Mouse (Mus musculus): ENCODE measurements around the gene Slc25a42. TPM values are rescaled to one million over a fixed set of nuclear protein-coding genes. Genes with fewer than 3 reads are reported as not detected.

Gene Slc25a42
- polyA plus RNA-seq, 1 experiment from 2014 or later: 3.5 TPM

DNA sequence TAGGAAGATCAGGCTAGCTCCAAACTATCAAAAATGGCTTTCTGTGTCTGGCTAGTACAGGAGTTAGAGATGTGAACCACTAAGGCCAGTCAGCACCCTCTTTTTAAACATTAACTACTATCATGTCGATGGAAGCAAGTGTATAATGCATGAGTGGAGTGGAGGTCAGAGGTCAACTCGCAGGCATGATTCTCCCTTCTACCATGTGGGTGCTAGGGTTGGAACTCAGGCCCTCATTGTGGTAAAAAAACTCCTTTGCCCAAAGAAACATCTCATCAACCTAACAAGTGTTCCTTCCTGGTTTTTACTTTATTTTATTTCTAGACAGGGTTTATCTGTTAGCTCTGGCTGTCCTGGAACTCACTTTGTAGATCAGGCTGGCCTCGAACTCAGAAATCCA is 41.4 kb downstream of the Slc25a42 start:
- no peaks in the 10 kb centered on the region for H3K9me3 ChIP-seq (replicated peaks)
- no peak for ATAC-seq (ENCODE audit: low read depth)
- H3K27me3 ChIP-seq: peaks cover 8% of the 10 kb centered on the region
- H3K27ac ChIP-seq: no peak overlapping the region
- WGBS (ENCODE audit: insufficient replicate concordance): 56% methylated on average over 3 of the region's 3 CpGs
- no peak overlapping the region for H3K4me3 ChIP-seq (replicated peaks)
- H3K9ac ChIP-seq: no peak overlapping the region
- DNase-seq: no peak
- H3K36me3 ChIP-seq: peaks cover 6% of the 10 kb centered on the region; the same call in 1 of the 2 replicates
- peaks cover 65% of the 10 kb centered on the region for H3K4me1 ChIP-seq (replicated peaks)
- no peak overlapping the region for H3K4me2 ChIP-seq

DNA sequence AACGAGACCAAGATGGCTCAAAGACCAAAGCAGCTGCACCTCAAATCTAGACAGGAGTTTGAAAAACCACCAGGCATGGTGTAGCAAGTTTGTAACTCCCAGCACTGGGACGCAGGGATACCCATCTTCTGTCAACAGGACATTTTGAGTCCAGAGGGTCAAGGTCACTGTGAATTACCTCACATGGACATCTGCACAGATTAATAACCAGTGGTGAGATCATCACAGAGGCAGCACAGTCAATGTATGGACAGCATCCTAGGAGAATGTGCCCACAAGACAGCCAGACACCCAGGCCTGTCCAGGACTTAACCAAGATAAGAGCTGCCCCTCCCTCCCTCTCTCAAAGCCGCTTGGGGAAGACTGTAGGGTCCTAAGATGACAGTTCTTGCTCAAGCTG is 42.0 kb downstream of the Slc25a42 start:
- H3K27ac ChIP-seq: no peak overlapping the region

DNA sequence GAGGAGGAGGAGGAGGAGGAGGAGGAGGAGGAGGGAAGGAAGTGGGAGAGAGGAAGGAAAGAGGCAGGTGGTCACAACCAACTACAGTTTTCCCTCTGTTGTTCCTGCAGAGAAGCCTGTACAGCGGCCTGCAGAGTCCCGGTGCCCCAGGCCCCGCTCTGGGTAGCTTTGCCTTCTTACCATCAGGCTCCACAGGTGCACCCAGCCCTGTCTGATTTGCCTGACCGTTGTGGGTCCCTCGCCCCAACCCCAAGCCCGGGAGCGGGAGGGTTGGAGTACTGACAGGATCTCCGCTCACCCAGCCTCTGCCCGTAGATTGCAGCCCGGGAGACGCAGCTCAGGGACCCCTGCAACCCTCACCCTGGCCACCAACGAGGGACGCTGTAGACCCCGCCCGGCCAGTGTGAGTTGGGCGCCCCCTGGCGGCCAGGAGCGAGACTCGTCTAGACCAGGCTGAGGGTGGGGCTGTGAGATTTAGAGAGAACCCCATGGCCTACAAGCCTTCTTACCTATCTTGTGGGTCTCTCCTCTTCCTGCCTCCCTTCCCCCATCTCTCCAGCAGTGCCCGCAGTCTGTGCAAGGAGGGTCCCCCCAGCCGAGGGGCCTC is 45.5 kb downstream of the Slc25a42 start:
- ATAC-seq (ENCODE audit: low read depth) (peak; percentile 56), DNase-seq (peak; percentile 51)
- Histone ChIP-seq H3K9me3 (replicated peaks) (no peaks in the 10 kb centered on the region), H3K27ac (no peak overlapping the region), H3K4me2 (peak overlapping the region; percentile 50), H3K36me3 (no peaks in the 10 kb centered on the region), H3K4me1 (replicated peaks) (peaks cover 45% of the 10 kb centered on the region), H3K4me3 (replicated peaks) (0 out of 2 replicates have a peak overlapping the region, but pooled peaks have one; percentile 25), H3K9ac (no peak overlapping the region), H3K27me3 (peaks cover 29% of the 10 kb centered on the region)
- 1% methylated on average over 21 of the region's 21 CpGs for WGBS (ENCODE audit: insufficient replicate concordance)

More for the DNA sequence above, 42.0 kb downstream of the Slc25a42 start:
- Histone ChIP-seq H3K4me2 (no peak overlapping the region), H3K27me3 (peaks cover 15% of the 10 kb centered on the region), H3K4me3 (replicated peaks) (no peak overlapping the region), H3K9ac (no peak overlapping the region), H3K9me3 (replicated peaks) (no peaks in the 10 kb centered on the region), H3K4me1 (replicated peaks) (peaks cover 71% of the 10 kb centered on the region), H3K36me3 (peaks cover 6% of the 10 kb centered on the region; the same call in 1 of the 2 replicates)
- 49% methylated on average over 3 of the region's 3 CpGs for WGBS (ENCODE audit: insufficient replicate concordance)
- no peak for DNase-seq
- ATAC-seq (ENCODE audit: low read depth): no peak

DNA sequence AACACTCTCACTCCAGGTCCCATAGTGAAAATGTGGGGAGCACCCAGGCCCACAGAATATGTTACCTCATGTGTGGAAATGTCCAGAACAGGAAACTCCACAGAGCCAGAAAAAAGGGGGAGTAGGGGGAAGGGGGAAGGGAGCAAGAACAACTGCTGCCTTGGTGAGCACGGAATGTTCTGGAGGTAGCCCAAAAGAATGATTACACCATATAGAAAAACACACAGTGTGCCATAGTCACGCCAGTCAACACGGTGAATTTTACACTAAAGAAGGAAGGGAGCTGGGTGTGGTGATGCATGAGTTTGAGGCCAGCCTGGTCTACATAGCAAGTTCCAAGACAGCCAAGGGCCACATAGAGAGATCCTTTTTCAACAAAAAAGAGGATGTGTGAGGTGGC is 48.8 kb downstream of the Slc25a42 start:
- Histone ChIP-seq H3K9me3 (replicated peaks) (no peaks in the 10 kb centered on the region), H3K4me1 (replicated peaks) (peaks cover 26% of the 10 kb centered on the region), H3K36me3 (no peaks in the 10 kb centered on the region), H3K9ac (no peak overlapping the region), H3K27ac (no peak overlapping the region), H3K27me3 (peaks cover 45% of the 10 kb centered on the region), H3K4me2 (no peak overlapping the region), H3K4me3 (replicated peaks) (no peak overlapping the region)
- ATAC-seq (ENCODE audit: low read depth) (no peak), DNase-seq (no peak)
- 70% methylated on average over 3 of the region's 3 CpGs for whole genome bisulfite sequencing (ENCODE audit: insufficient replicate concordance)

DNA sequence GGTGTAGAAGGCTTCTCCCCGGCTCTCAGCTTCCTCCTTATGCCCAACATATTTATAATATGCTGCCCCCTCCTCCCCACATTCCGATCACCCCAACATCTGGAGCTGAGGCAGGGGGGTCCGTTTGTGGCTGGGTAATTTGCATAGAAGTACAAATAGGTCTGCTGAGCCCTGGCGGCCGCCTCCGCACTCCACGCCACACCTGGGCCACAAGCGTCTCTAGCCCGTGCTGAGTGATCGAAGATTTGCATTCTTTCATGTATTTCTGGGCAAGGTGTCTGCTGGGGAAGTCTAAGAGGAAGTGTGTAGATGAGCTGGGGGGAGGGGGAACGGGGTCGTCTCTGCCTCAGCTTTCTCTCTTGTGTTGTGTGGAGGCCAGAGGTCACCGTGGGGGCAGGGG is 52.1 kb downstream of the Slc25a42 start:
- H3K4me2 ChIP-seq: no peak overlapping the region
- H3K4me1 ChIP-seq (replicated peaks): peaks cover 16% of the 10 kb centered on the region
- 41% methylated on average over 13 of the region's 13 CpGs for WGBS (ENCODE audit: insufficient replicate concordance)
- no peak overlapping the region for H3K4me3 ChIP-seq (replicated peaks)
- no peaks in the 10 kb centered on the region for H3K9me3 ChIP-seq (replicated peaks)
- H3K27me3 ChIP-seq: peaks cover 50% of the 10 kb centered on the region
- H3K36me3 ChIP-seq: no peaks in the 10 kb centered on the region
- H3K27ac ChIP-seq: no peak overlapping the region
- ATAC-seq (ENCODE audit: low read depth) (no peak), DNase-seq (no peak)
- H3K9ac ChIP-seq: no peak overlapping the region

DNA sequence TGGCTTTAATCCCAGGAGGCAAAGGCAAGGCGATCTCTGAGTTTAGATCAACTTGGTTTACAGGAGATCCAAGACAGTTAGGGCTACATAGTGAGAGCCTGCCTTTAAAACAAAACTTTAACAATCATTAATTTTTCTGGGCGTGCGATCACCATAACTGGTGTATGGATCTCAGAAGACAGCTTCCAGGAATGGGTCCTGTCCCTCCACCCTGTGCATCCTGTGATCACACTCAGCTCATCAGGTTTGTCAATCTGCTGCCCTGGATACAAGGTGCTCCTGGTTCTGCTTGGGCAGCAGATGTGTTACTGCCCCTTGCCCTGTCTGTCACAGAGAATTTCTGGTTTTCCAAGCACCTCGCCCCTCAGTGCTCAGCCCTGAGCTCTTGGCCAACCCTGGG is 52.9 kb downstream of the Slc25a42 start:
- ATAC-seq (ENCODE audit: low read depth) (no peak), DNase-seq (no peak)
- Histone ChIP-seq H3K4me1 (replicated peaks) (peaks cover 16% of the 10 kb centered on the region), H3K27ac (no peak overlapping the region), H3K4me3 (replicated peaks) (no peak overlapping the region; the same call in 1 of the 2 replicates), H3K27me3 (peaks cover 51% of the 10 kb centered on the region), H3K9me3 (replicated peaks) (no peaks in the 10 kb centered on the region), H3K36me3 (no peaks in the 10 kb centered on the region), H3K4me2 (peak overlapping the region; percentile 86), H3K9ac (no peak overlapping the region)
- 67% methylated on average over 4 of the region's 4 CpGs for WGBS (ENCODE audit: insufficient replicate concordance)

DNA sequence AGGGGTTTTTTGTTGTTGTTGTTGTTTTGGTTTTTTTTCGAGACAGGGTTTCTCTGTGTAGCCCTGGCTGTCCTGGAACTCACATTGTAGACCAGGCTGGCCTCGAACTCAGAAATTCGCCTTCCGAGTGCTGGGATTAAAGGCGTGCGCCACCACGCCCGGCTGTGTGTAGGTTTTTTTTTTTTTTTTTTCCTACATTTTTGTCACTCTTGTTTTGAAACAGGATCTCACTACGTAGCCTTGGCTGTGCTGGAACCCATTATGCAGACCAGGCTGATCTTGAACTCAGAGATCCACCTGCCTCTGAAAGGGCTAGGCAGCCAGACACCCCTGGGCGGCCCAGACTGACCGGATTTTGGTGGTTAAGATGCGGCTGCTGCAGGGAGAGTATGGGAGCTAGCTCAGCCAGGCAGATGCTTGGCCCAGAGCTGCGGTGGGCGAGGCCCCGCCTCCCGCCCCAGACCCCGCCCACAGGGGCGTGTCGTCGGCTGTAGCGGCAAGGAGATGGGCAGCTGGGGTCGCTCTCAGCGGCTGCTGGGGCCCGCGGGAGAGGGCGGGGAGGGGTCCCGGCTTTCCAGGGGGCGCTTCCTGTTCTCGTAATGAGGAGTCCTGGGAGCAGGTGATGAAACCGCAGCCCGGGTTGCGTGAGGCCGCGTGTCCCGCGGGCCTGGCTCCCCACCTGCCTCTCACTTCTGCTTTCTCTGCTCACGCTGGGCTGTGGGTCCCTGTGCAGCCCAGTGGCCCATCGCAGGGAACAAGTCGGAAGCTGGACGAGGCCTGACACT is 53.8 kb downstream of the Slc25a42 start:
- Histone ChIP-seq H3K27ac (no peak overlapping the region), H3K4me2 (peak overlapping the region; percentile 86), H3K36me3 (no peaks in the 10 kb centered on the region), H3K27me3 (peaks cover 52% of the 10 kb centered on the region), H3K9me3 (replicated peaks) (no peaks in the 10 kb centered on the region), H3K9ac (peak overlapping the region; percentile 65), H3K4me3 (replicated peaks) (peak overlapping the region; percentile 63), H3K4me1 (replicated peaks) (peaks cover 16% of the 10 kb centered on the region)
- 8% methylated on average over 38 of the region's 40 CpGs for WGBS (ENCODE audit: insufficient replicate concordance)
- ATAC-seq (ENCODE audit: low read depth): peak; percentile 76
- DNase-seq: peak; percentile 76

DNA sequence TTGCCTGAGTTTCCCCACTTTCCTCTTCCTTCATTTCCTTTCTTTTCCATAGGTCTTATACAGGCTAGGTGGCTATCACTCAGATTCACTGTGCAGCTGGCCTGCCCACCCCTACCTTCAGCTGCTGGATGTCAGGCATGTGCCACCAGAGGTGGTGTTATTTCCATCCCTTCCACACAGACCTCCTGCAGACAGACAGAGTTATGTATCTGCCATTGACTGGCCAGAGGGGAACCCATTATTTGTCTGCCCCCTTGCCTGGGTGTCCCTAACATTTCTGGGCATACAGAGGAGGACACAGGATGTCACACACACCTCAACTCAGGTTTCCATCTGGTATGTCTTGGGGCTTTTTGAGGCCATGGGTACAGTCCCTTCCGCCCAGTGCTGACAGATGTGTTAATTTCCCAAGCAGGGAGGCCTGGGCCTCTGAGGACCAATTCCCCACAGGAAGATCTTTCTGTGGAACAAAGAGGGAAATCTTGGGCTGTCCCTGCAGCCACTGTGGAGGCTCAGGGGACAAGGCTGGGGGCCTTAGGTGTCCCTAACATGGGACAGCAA is 54.8 kb downstream of the Slc25a42 start:
- Histone ChIP-seq H3K27me3 (peaks cover 53% of the 10 kb centered on the region), H3K27ac (no peak overlapping the region), H3K9me3 (replicated peaks) (no peaks in the 10 kb centered on the region), H3K4me3 (replicated peaks) (no peak overlapping the region), H3K4me1 (replicated peaks) (peaks cover 20% of the 10 kb centered on the region), H3K9ac (no peak overlapping the region), H3K36me3 (no peaks in the 10 kb centered on the region), H3K4me2 (no peak overlapping the region)
- WGBS (ENCODE audit: insufficient replicate concordance): 74% methylated on average over 1 of the region's 1 CpGs
- no peak for ATAC-seq (ENCODE audit: low read depth)
- DNase-seq: no peak

DNA sequence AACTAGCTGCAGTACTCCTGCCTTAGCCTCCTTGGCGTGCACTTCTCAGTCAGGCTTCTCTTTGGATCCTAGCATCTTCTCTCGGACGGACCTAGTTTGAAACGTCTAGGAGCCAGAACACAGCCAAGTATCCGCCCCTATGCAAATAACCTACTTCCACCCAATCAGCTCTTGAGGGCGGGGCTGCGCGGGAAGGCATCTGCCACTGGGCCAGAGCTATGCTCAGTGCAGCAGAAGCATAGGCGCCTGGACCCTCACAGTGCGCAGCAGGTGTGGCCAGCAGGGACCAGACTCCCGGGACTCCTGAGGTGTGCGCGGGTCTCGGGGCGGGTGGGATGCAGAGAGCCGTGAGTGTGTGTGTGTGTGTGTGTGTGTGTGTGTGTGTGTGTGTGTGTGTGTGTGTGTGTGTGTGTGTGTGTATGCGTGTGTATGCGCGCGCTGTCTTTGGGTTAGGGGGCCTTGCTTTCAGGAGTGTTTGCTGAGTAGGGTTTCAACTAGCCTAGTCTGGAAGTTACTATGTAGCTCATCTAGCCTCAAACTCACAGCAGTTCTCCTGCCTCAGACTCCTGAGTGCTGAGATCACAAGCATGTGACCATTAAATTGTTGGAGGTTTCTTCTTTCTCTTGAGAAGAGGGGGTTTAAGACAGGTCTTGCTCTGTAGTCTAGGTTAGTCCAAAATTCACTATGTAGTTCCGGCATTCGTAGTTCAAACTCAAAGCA is 59.4 kb downstream of the Slc25a42 start:
- Histone ChIP-seq H3K27ac (no peak overlapping the region), H3K9ac (peak overlapping the region; percentile 39; the same call in 1 of the 2 replicates)
- 13% methylated on average over 22 of the region's 22 CpGs for whole genome bisulfite sequencing (ENCODE audit: insufficient replicate concordance)

DNA sequence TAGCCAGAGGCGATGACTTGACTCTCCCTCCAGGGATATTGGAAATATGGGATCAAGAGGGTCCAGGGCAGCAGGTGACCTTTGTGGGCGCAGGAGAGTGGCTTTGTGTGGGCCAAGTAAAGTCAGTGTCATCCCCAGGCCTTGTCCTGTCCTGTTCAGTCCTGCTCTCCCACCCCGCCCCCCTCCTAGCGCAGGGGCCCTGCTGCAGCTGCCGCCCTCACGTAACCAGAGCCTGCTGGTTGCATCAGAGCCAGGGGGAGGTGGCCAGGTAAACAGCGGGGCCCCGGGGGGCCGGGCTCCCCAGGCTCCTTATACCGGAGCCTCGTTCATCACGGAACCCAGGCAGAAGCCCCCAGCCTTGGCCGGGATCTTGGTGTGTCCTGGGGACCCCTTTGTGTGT is 61.9 kb downstream of the Slc25a42 start:
- Histone ChIP-seq H3K27me3 (peaks cover 15% of the 10 kb centered on the region), H3K9me3 (replicated peaks) (no peaks in the 10 kb centered on the region), H3K9ac (no peak overlapping the region), H3K27ac (no peak overlapping the region), H3K4me1 (replicated peaks) (peaks cover 11% of the 10 kb centered on the region), H3K36me3 (peaks cover 18% of the 10 kb centered on the region), H3K4me3 (replicated peaks) (no peak overlapping the region), H3K4me2 (peak overlapping the region; percentile 18; the same call in 1 of the 2 replicates)
- no peak for ATAC-seq (ENCODE audit: low read depth)
- DNase-seq: no peak
- WGBS (ENCODE audit: insufficient replicate concordance): 32% methylated on average over 13 of the region's 13 CpGs

More for the DNA sequence above, 59.4 kb downstream of the Slc25a42 start:
- ATAC-seq (ENCODE audit: low read depth) (peak; percentile 95), DNase-seq (peak; percentile 82)
- Histone ChIP-seq H3K4me3 (replicated peaks) (no peak overlapping the region; the same call in 1 of the 2 replicates), H3K4me1 (replicated peaks) (peaks cover 15% of the 10 kb centered on the region), H3K36me3 (no peaks in the 10 kb centered on the region), H3K4me2 (peak overlapping the region; percentile 51), H3K9me3 (replicated peaks) (no peaks in the 10 kb centered on the region), H3K27me3 (peaks cover 35% of the 10 kb centered on the region)
